ENCODE assay signal across 10 mouse cellular contexts in genomic region chr17:25686323-25686722, GRCm38 (mm10). TPM values are rescaled to one million over a fixed set of nuclear protein-coding genes. Genes with fewer than 3 reads are reported as not detected.
DNase-seq lines count a peak whose midpoint lies in the region; ATAC-seq lines count a peak whose summit lies in the region.
"Had no signal": no experiment of that assay in that cellular context is flagged by ENCODE, and none has a peak within 500 bp of the region (broad histone marks: within the 10 kb centered on the region; RNA-seq: fewer than 3 reads in every experiment).

No protein-coding gene starts in this region.

- no peak overlapping the region for H3K9ac ChIP-seq in hindbrain, embryonic 15.5 days
- no peak overlapping the region for H3K9ac ChIP-seq in hindbrain, embryonic 14.5 days
- H3K9ac ChIP-seq in neural tube, embryonic 11.5 days (ENCODE audit: low read length) = no peak overlapping the region

- H3K36me3 ChIP-seq in hindbrain, embryonic 15.5 days = no peaks in the 10 kb centered on the region
- no peaks in the 10 kb centered on the region for H3K36me3 ChIP-seq in hindbrain, embryonic 14.5 days (replicated peaks; ENCODE audit: control insufficient read depth, insufficient read depth)
- no peaks in the 10 kb centered on the region for H3K36me3 ChIP-seq in neural tube, embryonic 11.5 days (ENCODE audit: control insufficient read depth, insufficient read depth, low read length)

- H3K27ac ChIP-seq in hindbrain, embryonic 15.5 days (replicated peaks) = no peak overlapping the region
- H3K27ac ChIP-seq in hindbrain, embryonic 14.5 days = no peak overlapping the region
- H3K27ac ChIP-seq in neural tube, embryonic 11.5 days (ENCODE audit: low read depth, low read length) = no peak overlapping the region

- H3K9me3 ChIP-seq in hindbrain, embryonic 15.5 days = no peaks in the 10 kb centered on the region
- H3K9me3 ChIP-seq in hindbrain, embryonic 14.5 days (ENCODE audit: control insufficient read depth, low read length) = no peaks in the 10 kb centered on the region
- no peaks in the 10 kb centered on the region for H3K9me3 ChIP-seq in neural tube, embryonic 11.5 days (ENCODE audit: control insufficient read depth, low read length)

- ATAC-seq in hindbrain, embryonic 15.5 days (ENCODE audit: low FRiP score, low read depth) = 0 out of 2 replicates have a peak, but pooled peaks have one; percentile 34
- no peak for ATAC-seq in hindbrain, embryonic 14.5 days (ENCODE audit: low FRiP score)
- ATAC-seq in neural tube, embryonic 11.5 days (ENCODE audit: insufficient read depth, low FRiP score, low TSS enrichment) = no peak

- H3K4me3 ChIP-seq in hindbrain, embryonic 15.5 days = no peak overlapping the region
- H3K4me3 ChIP-seq in hindbrain, embryonic 14.5 days (replicated peaks; ENCODE audit: low read length) = no peak overlapping the region
- H3K4me3 ChIP-seq in neural tube, embryonic 11.5 days (ENCODE audit: low read depth, low read length) = no peak overlapping the region

- no peaks in the 10 kb centered on the region for H3K27me3 ChIP-seq in hindbrain, embryonic 15.5 days
- no peaks in the 10 kb centered on the region; the same call in 1 of the 2 replicates for H3K27me3 ChIP-seq in hindbrain, embryonic 14.5 days (ENCODE audit: control insufficient read depth, insufficient read depth, low read length)
- H3K27me3 ChIP-seq in neural tube, embryonic 11.5 days (ENCODE audit: control insufficient read depth, insufficient read depth, low read length) = no peaks in the 10 kb centered on the region

- no peak overlapping the region for H3K4me2 ChIP-seq in hindbrain, embryonic 15.5 days
- no peak overlapping the region for H3K4me2 ChIP-seq in hindbrain, embryonic 14.5 days (replicated peaks)
- H3K4me2 ChIP-seq in neural tube, embryonic 11.5 days (ENCODE audit: low read depth) = no peak overlapping the region

- WGBS in hindbrain, embryonic 15.5 days = 49% methylated on average over 7 of the region's 7 CpGs
- 48% methylated on average over 7 of the region's 7 CpGs for WGBS in hindbrain, embryonic 14.5 days
- 51% methylated on average over 7 of the region's 7 CpGs for WGBS in neural tube, embryonic 11.5 days

- no peaks in the 10 kb centered on the region for H3K4me1 ChIP-seq in hindbrain, embryonic 15.5 days (replicated peaks)
- H3K4me1 ChIP-seq in hindbrain, embryonic 14.5 days (replicated peaks; ENCODE audit: control insufficient read depth, insufficient read depth, low read length) = no peaks in the 10 kb centered on the region
- H3K4me1 ChIP-seq in neural tube, embryonic 11.5 days (ENCODE audit: control insufficient read depth, insufficient read depth, low read length) = no peaks in the 10 kb centered on the region

- no peak for DNase-seq in hindbrain, embryonic 14.5 days (ENCODE audit: low spot score)
- DNase-seq in right cerebral cortex, postnatal 4 days = peak; percentile 35
- no peak for DNase-seq in right cerebral cortex, postnatal 36 days (ENCODE audit: low spot score in 2 of 2)
- peak; percentile 52 for DNase-seq in ZHBTc4 (ENCODE audit: low read depth, low spot score)
- DNase-seq in neural tube, embryonic 11.5 days (ENCODE audit: low spot score) = peak; percentile 56
- DNase-seq in heart, adult 8-10 months (ENCODE audit: low spot score) = no peak
- DNase-seq in spleen, adult 12 weeks (ENCODE audit: low spot score) = no peak
- DNase-seq: cerebellum, adult 2 months had no signal

RNA-seq across cellular contexts. Expression of gene Gng13, which starts 30.6 kb away (rescaled TPM):
- polyA plus RNA-seq in hindbrain, embryonic 15.5 days (2015; fragmentation: Nextera tagmentation; extraction: Ambion mirVana) = 6.7 and 9.6 TPM in 2 replicates
- polyA plus RNA-seq in hindbrain, embryonic 14.5 days (2014; fragmentation: Nextera tagmentation; extraction: Ambion mirVana) = 8.1 and 10.0 TPM in 2 replicates
- 2.8 and 3.3 TPM in 2 replicates for polyA plus RNA-seq in neural tube, embryonic 11.5 days (2014; fragmentation: Nextera tagmentation; extraction: Ambion mirVana)
- total RNA-seq in heart, adult 8-10 months (2022) = 1 to 10 TPM in 2 of 4 experiments, not detected in 2; 1.1 to 2.0 TPM
- total RNA-seq: megakaryocyte, adult 5-6 weeks had no signal

RNA-seq across cellular contexts. Expression of gene Chtf18, which starts 40.9 kb away (rescaled TPM):
- polyA plus RNA-seq in hindbrain, embryonic 15.5 days (2015; fragmentation: Nextera tagmentation; extraction: Ambion mirVana) = 8.2 and 8.8 TPM in 2 replicates
- polyA plus RNA-seq in hindbrain, embryonic 14.5 days (2014; fragmentation: Nextera tagmentation; extraction: Ambion mirVana) = 3.4 and 3.6 TPM in 2 replicates
- 20.3 and 22.5 TPM in 2 replicates for polyA plus RNA-seq in neural tube, embryonic 11.5 days (2014; fragmentation: Nextera tagmentation; extraction: Ambion mirVana)
- 1 to 10 TPM; 1.2 to 2.1 (median 1.6) TPM for total RNA-seq in heart, adult 8-10 months (2022)

RNA-seq across cellular contexts. Expression of gene Rpusd1, which starts 41.1 kb away (rescaled TPM):
- 28.7 and 30.1 TPM in 2 replicates for polyA plus RNA-seq in hindbrain, embryonic 15.5 days (2015; fragmentation: Nextera tagmentation; extraction: Ambion mirVana)
- polyA plus RNA-seq in hindbrain, embryonic 14.5 days (2014; fragmentation: Nextera tagmentation; extraction: Ambion mirVana) = 21.8 and 22.8 TPM in 2 replicates
- 21.5 and 22.9 TPM in 2 replicates for polyA plus RNA-seq in neural tube, embryonic 11.5 days (2014; fragmentation: Nextera tagmentation; extraction: Ambion mirVana)
- 1 to 10 TPM; 4.5 to 5.3 (median 4.6) TPM for total RNA-seq in heart, adult 8-10 months (2022)

RNA-seq across cellular contexts. Expression of gene Mslnl, which starts 49.5 kb away (rescaled TPM):
- polyA plus RNA-seq in hindbrain, embryonic 15.5 days (2015; fragmentation: Nextera tagmentation; extraction: Ambion mirVana) = 0.05 TPM in 1 of 2 replicates, not detected in the other
- not detected in 2 replicates for polyA plus RNA-seq in hindbrain, embryonic 14.5 days (2014; fragmentation: Nextera tagmentation; extraction: Ambion mirVana)
- polyA plus RNA-seq in neural tube, embryonic 11.5 days (2014; fragmentation: Nextera tagmentation; extraction: Ambion mirVana) = 0.13 TPM in 1 of 2 replicates, not detected in the other
- not detected for total RNA-seq in heart, adult 8-10 months (2022)

Comparison
In these comparisons a context has a peak if more than half of its experiments do, and no peak if none do; other contexts are left out.
1. DNase-seq: peak in right cerebral cortex, postnatal 4 days (single experiment), ZHBTc4 (single experiment) and neural tube, embryonic 11.5 days (single experiment); none in hindbrain, embryonic 14.5 days (single experiment), right cerebral cortex, postnatal 36 days (0 of 2), heart, adult 8-10 months (single experiment) and spleen, adult 12 weeks (single experiment).